Mouse (Mus musculus) liver, embryonic 16.5 days (tissue): ENCODE data around the gene Rcbtb2. TPM values are rescaled to one million over a fixed set of nuclear protein-coding genes. Genes with fewer than 3 reads are reported as not detected.

Experiments
- ATAC-seq: fragments of 200-750 bp; cut with Nextera tagmentation; 2 replicates; pipeline ENCODE4 v1.8.0; 2017; ENCODE audit warnings: low read depth, mild to moderate bottlenecking, moderate number of reproducible peaks, moderate library complexity
- H3K27ac ChIP-seq: fragments of 300-500 bp; sonication (generic); 2 replicates; pipeline ENCODE4 v1.5.1; 2014; ENCODE audit warnings: mild to moderate bottlenecking, low read length
- H3K27me3 ChIP-seq: fragments of 300-500 bp; sonication (generic); 2 replicates; pipeline ENCODE4 v1.6.1; 2014; ENCODE audit warnings: low read depth, low read length, mixed read lengths; ENCODE audit not compliant: control insufficient read depth, insufficient read depth
- H3K36me3 ChIP-seq: fragments of 300-500 bp; sonication (generic); 2 replicates; pipeline ENCODE4 v1.6.1; 2014; ENCODE audit warnings: mild to moderate bottlenecking; ENCODE audit not compliant: control insufficient read depth, insufficient read depth
- H3K4me1 ChIP-seq: fragments of 300-500 bp; sonication (generic); 2 replicates; pipeline ENCODE4 v1.6.1; 2014; ENCODE audit warnings: low read depth, low read length, mixed read lengths; ENCODE audit not compliant: control insufficient read depth
- H3K4me2 ChIP-seq: fragments of 300-500 bp; sonication (generic); 2 replicates; pipeline ENCODE4 v1.6.1; 2014; ENCODE audit warnings: low read depth, low read length, mixed read lengths
- H3K4me3 ChIP-seq: fragments of 300-500 bp; sonication (generic); 2 replicates; pipeline ENCODE4 v1.5.1; 2014; ENCODE audit warnings: low read depth, mild to moderate bottlenecking, low read length
- H3K9ac ChIP-seq: fragments of 300-500 bp; sonication (generic); 2 replicates; pipeline ENCODE4 v1.6.1; 2014; ENCODE audit warnings: low read depth, low read length
- H3K9me3 ChIP-seq: fragments of 300-500 bp; sonication (generic); replicated peaks from 2 replicates; pipeline ENCODE4 v1.6.1; 2016; ENCODE audit warnings: low read length; ENCODE audit not compliant: control insufficient read depth
- WGBS: fragments of 180-500 bp; shearing (Covaris S2); extraction: QIAGEN DNeasy Blood & Tissue Kit; methylation state at CpG from one replicate; pipeline ENCODE4 v1.1.7; 2014; ENCODE audit not compliant: insufficient replicate concordance; 5-methylcytosine and 5-hydroxymethylcytosine counted together
- polyA plus RNA-seq: library from polyadenylated mRNA; unstranded; fragments of >200 nt; fragmentation: Nextera tagmentation; extraction: Ambion mirVana; gene quantifications from 2 replicates; pipeline ENCODE4 v1.2.1, GENCODE M21; 2015

Rcbtb2 gene
- polyA plus RNA-seq, 1 experiment from 2014 or later, result 19.5 TPM

- 56% methylated on average over 5 of the region's 5 CpGs for WGBS
- H3K4me2 ChIP-seq, result no peak overlapping the region
- H3K9me3 ChIP-seq, result no peaks in the 10 kb centered on the region
- peaks cover 5% of the 10 kb centered on the region for H3K4me1 ChIP-seq
- ATAC-seq, result no peak
- H3K4me3 ChIP-seq, result no peak overlapping the region
- no peaks in the 10 kb centered on the region for H3K27me3 ChIP-seq
- H3K36me3 ChIP-seq, result no peaks in the 10 kb centered on the region
- H3K27ac ChIP-seq, result no peak overlapping the region
- no peak overlapping the region for H3K9ac ChIP-seq
These were observed 17.0 kb downstream of the Rcbtb2 start for GRCm38 (mm10) chr14:73139866-73140265.

- Histone ChIP-seq H3K4me2 (no peak overlapping the region), H3K9ac (no peak overlapping the region), H3K4me1 (peaks cover 5% of the 10 kb centered on the region), H3K36me3 (no peaks in the 10 kb centered on the region), H3K27ac (no peak overlapping the region), H3K27me3 (no peaks in the 10 kb centered on the region), H3K4me3 (no peak overlapping the region), H3K9me3 (no peaks in the 10 kb centered on the region)
- WGBS, result 68% methylated on average over 3 of the region's 3 CpGs
- no peak for ATAC-seq
These were observed 19.0 kb downstream of the Rcbtb2 start for GRCm38 (mm10) chr14:73141800-73142199.

GRCm38 (mm10) chr14:73142421-73142895 is 19.6 kb downstream of the Rcbtb2 start:
- Histone ChIP-seq H3K4me3 (peak overlapping the region; percentile 73), H3K27ac (peak overlapping the region; percentile 91), H3K4me1 (peaks cover 5% of the 10 kb centered on the region), H3K27me3 (no peaks in the 10 kb centered on the region), H3K9me3 (no peaks in the 10 kb centered on the region), H3K36me3 (no peaks in the 10 kb centered on the region), H3K9ac (peak overlapping the region; percentile 79), H3K4me2 (peak overlapping the region; percentile 85)
- WGBS, result 4% methylated on average over 11 of the region's 11 CpGs
- 0 out of 2 replicates have a peak, but pooled peaks have one; percentile 0 for ATAC-seq

- peak overlapping the region; percentile 85 for H3K4me2 ChIP-seq
- no peaks in the 10 kb centered on the region for H3K9me3 ChIP-seq
- under 1% methylated on average over 72 of the region's 88 CpGs for WGBS
- peak; percentile 86 for ATAC-seq
- H3K27ac ChIP-seq, result peak overlapping the region; percentile 91
- no peaks in the 10 kb centered on the region for H3K36me3 ChIP-seq
- H3K9ac ChIP-seq, result peak overlapping the region; percentile 79
- peaks cover 5% of the 10 kb centered on the region for H3K4me1 ChIP-seq
- peak overlapping the region; percentile 73 for H3K4me3 ChIP-seq
- no peaks in the 10 kb centered on the region for H3K27me3 ChIP-seq
These were observed 20.3 kb downstream of the Rcbtb2 start for GRCm38 (mm10) chr14:73142896-73143709.

GRCm38 (mm10) chr14:73143710-73144420 is 21.0 kb downstream of the Rcbtb2 start:
- Histone ChIP-seq H3K27me3 (no peaks in the 10 kb centered on the region), H3K4me1 (peaks cover 5% of the 10 kb centered on the region), H3K9ac (peak overlapping the region; percentile 79), H3K27ac (peak overlapping the region; percentile 91), H3K36me3 (no peaks in the 10 kb centered on the region), H3K9me3 (no peaks in the 10 kb centered on the region), H3K4me2 (peak overlapping the region; percentile 85), H3K4me3 (peak overlapping the region; percentile 73)
- 0 out of 2 replicates have a peak, but pooled peaks have one; percentile 5 for ATAC-seq
- WGBS, result 35% methylated on average over 25 of the region's 25 CpGs

- Histone ChIP-seq H3K4me2 (no peak overlapping the region), H3K9ac (no peak overlapping the region), H3K9me3 (no peaks in the 10 kb centered on the region), H3K27ac (no peak overlapping the region), H3K4me1 (peaks cover 5% of the 10 kb centered on the region), H3K4me3 (no peak overlapping the region), H3K27me3 (no peaks in the 10 kb centered on the region), H3K36me3 (no peaks in the 10 kb centered on the region)
- no peak for ATAC-seq
- WGBS, result 70% methylated on average over 4 of the region's 4 CpGs
These were observed 22.7 kb downstream of the Rcbtb2 start for GRCm38 (mm10) chr14:73145531-73145930.

GRCm38 (mm10) chr14:73146721-73147120 is 23.9 kb downstream of the Rcbtb2 start:
- WGBS, result 23% methylated on average over 3 of the region's 3 CpGs
- H3K36me3 ChIP-seq, result no peaks in the 10 kb centered on the region
- no peak overlapping the region for H3K27ac ChIP-seq
- no peak overlapping the region for H3K4me3 ChIP-seq
- peaks cover 5% of the 10 kb centered on the region for H3K4me1 ChIP-seq
- H3K9me3 ChIP-seq, result no peaks in the 10 kb centered on the region
- no peak overlapping the region for H3K4me2 ChIP-seq
- no peak overlapping the region for H3K9ac ChIP-seq
- no peak for ATAC-seq
- H3K27me3 ChIP-seq, result no peaks in the 10 kb centered on the region

GRCm38 (mm10) chr14:73148125-73148524 is 25.3 kb downstream of the Rcbtb2 start:
- no peaks in the 10 kb centered on the region for H3K9me3 ChIP-seq
- no peak for ATAC-seq
- no peak overlapping the region for H3K4me2 ChIP-seq
- WGBS, result 69% methylated on average over 3 of the region's 3 CpGs
- no peaks in the 10 kb centered on the region for H3K36me3 ChIP-seq
- H3K27me3 ChIP-seq, result no peaks in the 10 kb centered on the region
- no peak overlapping the region for H3K4me3 ChIP-seq
- peaks cover 5% of the 10 kb centered on the region for H3K4me1 ChIP-seq
- H3K27ac ChIP-seq, result no peak overlapping the region
- no peak overlapping the region for H3K9ac ChIP-seq

- H3K9ac ChIP-seq, result no peak overlapping the region
- ATAC-seq, result no peak
- H3K9me3 ChIP-seq, result no peaks in the 10 kb centered on the region
- H3K4me3 ChIP-seq, result no peak overlapping the region
- 71% methylated on average over 4 of the region's 5 CpGs for WGBS
- H3K36me3 ChIP-seq, result no peaks in the 10 kb centered on the region
- H3K27me3 ChIP-seq, result no peaks in the 10 kb centered on the region; the same call in 1 of the 2 replicates
- no peak overlapping the region for H3K27ac ChIP-seq
- H3K4me2 ChIP-seq, result no peak overlapping the region
- H3K4me1 ChIP-seq, result no peaks in the 10 kb centered on the region
These were observed 38.5 kb downstream of the Rcbtb2 start for GRCm38 (mm10) chr14:73161303-73161702.
